7 mouse cellular contexts compared by ENCODE assay signal in genomic region chr15:78531901-78532469, GRCm38 (mm10). TPM values are rescaled to one million over a fixed set of nuclear protein-coding genes. Genes with fewer than 3 reads are reported as not detected.
A peak's percentile ranks its signal among the peaks of the same experiment; 100 is the strongest.
DNase-seq lines count a peak whose midpoint lies in the region; ATAC-seq lines count a peak whose summit lies in the region.

No protein-coding gene starts in this region.

- under 1% methylated on average over 25 of the region's 25 CpGs for WGBS in embryonic facial prominence, embryonic 11.5 days
- WGBS in limb, embryonic 10.5 days = under 1% methylated on average over 25 of the region's 25 CpGs
- under 1% methylated on average over 25 of the region's 25 CpGs for WGBS in midbrain, embryonic 13.5 days

- peak; percentile 68 for ATAC-seq in embryonic facial prominence, embryonic 11.5 days (replicated peaks; ENCODE audit: insufficient number of reproducible peaks, low FRiP score, low TSS enrichment, low read depth)
- ATAC-seq in granulocyte monocyte progenitor cell, adult 5-6 weeks (replicated peaks; ENCODE audit: poor library complexity, severe bottlenecking) = peak; percentile 75
- ATAC-seq in midbrain, embryonic 13.5 days = peak; percentile 87

- H3K9me3 ChIP-seq in embryonic facial prominence, embryonic 11.5 days (replicated peaks; ENCODE audit: control insufficient read depth, low read length) = no peaks in the 10 kb centered on the region
- no peaks in the 10 kb centered on the region for H3K9me3 ChIP-seq in limb, embryonic 10.5 days (replicated peaks)
- no peaks in the 10 kb centered on the region for H3K9me3 ChIP-seq in midbrain, embryonic 13.5 days

- H3K4me1 ChIP-seq in embryonic facial prominence, embryonic 11.5 days (ENCODE audit: control insufficient read depth, insufficient read depth, low read length) = 0 out of 2 replicates have a peak, but pooled peaks cover 3% of the 10 kb centered on the region
- H3K4me1 ChIP-seq in limb, embryonic 10.5 days = peaks cover 45% of the 10 kb centered on the region
- peaks cover 36% of the 10 kb centered on the region for H3K4me1 ChIP-seq in midbrain, embryonic 13.5 days (replicated peaks)

- peak overlapping the region; percentile 14 for H3K4me3 ChIP-seq in embryonic facial prominence, embryonic 11.5 days (ENCODE audit: low read depth, low read length)
- peak overlapping the region; percentile 54 for H3K4me3 ChIP-seq in limb, embryonic 10.5 days
- peak overlapping the region; percentile 34 for H3K4me3 ChIP-seq in midbrain, embryonic 13.5 days (replicated peaks)

- peak; percentile 99 for DNase-seq in adrenal gland, postnatal 14 days
- peak; percentile 99 for DNase-seq in embryonic facial prominence, embryonic 11.5 days (ENCODE audit: low spot score)
- DNase-seq in kidney, adult 11 months = peak; percentile 99
- peak; percentile 97 for DNase-seq in limb, embryonic 10.5 days (ENCODE audit: low spot score)
- peak; percentile 76 for DNase-seq in spleen, adult 12 weeks (ENCODE audit: low spot score)

- peak overlapping the region; percentile 31; the same call in 1 of the 2 replicates for H3K27ac ChIP-seq in embryonic facial prominence, embryonic 11.5 days (replicated peaks; ENCODE audit: low read depth, low read length)
- H3K27ac ChIP-seq in limb, embryonic 10.5 days = peak overlapping the region; percentile 86
- H3K27ac ChIP-seq in midbrain, embryonic 13.5 days = peak overlapping the region; percentile 70

- peak overlapping the region; percentile 32 for H3K4me2 ChIP-seq in embryonic facial prominence, embryonic 11.5 days (ENCODE audit: low read depth, low read length)
- peak overlapping the region; percentile 56 for H3K4me2 ChIP-seq in midbrain, embryonic 13.5 days (replicated peaks)

- H3K9ac ChIP-seq in embryonic facial prominence, embryonic 11.5 days (replicated peaks; ENCODE audit: low read length) = peak overlapping the region; percentile 39
- peak overlapping the region; percentile 67 for H3K9ac ChIP-seq in midbrain, embryonic 13.5 days (replicated peaks)

- no peaks in the 10 kb centered on the region for H3K27me3 ChIP-seq in embryonic facial prominence, embryonic 11.5 days (ENCODE audit: control insufficient read depth, insufficient read depth, low read length)
- peaks cover 12% of the 10 kb centered on the region for H3K27me3 ChIP-seq in limb, embryonic 10.5 days (ENCODE audit: low read depth, poor library complexity, severe bottlenecking)
- H3K27me3 ChIP-seq in midbrain, embryonic 13.5 days = peaks cover 8% of the 10 kb centered on the region; the same call in 1 of the 2 replicates

- H3K36me3 ChIP-seq in embryonic facial prominence, embryonic 11.5 days (replicated peaks; ENCODE audit: control insufficient read depth, insufficient read depth, low read depth, low read length) = no peaks in the 10 kb centered on the region
- no peaks in the 10 kb centered on the region for H3K36me3 ChIP-seq in limb, embryonic 10.5 days
- H3K36me3 ChIP-seq in midbrain, embryonic 13.5 days = no peaks in the 10 kb centered on the region

RNA-seq across cellular contexts. Expression of gene C1qtnf6, which starts 0.8 kb away (rescaled TPM):
- total RNA-seq in adrenal gland, postnatal 14 days (2021) = 53.4 and 69.2 TPM in 2 replicates
- 15.2 and 18.8 TPM in 2 replicates for polyA plus RNA-seq in embryonic facial prominence, embryonic 11.5 days (2014; fragmentation: Nextera tagmentation; extraction: Ambion mirVana)
- 8.1 and 9.1 TPM in 2 replicates for total RNA-seq in granulocyte monocyte progenitor cell, adult 5-6 weeks (2014; fragmentation: Nextera tagmentation)
- 1.0 and 1.5 TPM in 2 replicates for total RNA-seq in granulocyte monocyte progenitor cell, adult 5-6 weeks (2017)
- 10.9 and 14.6 TPM in 2 replicates for polyA plus RNA-seq in limb, embryonic 10.5 days (2016; fragmentation: Nextera tagmentation; extraction: Ambion mirVana)
- polyA plus RNA-seq in midbrain, embryonic 13.5 days (2015; fragmentation: Nextera tagmentation; extraction: Ambion mirVana) = 4.8 and 5.6 TPM in 2 replicates

RNA-seq across cellular contexts. Expression of gene Sstr3, which starts 12.5 kb away (rescaled TPM):
- 0.56 and 0.98 TPM in 2 replicates for total RNA-seq in adrenal gland, postnatal 14 days (2021)
- not detected in 2 replicates for polyA plus RNA-seq in embryonic facial prominence, embryonic 11.5 days (2014; fragmentation: Nextera tagmentation; extraction: Ambion mirVana)
- total RNA-seq in granulocyte monocyte progenitor cell, adult 5-6 weeks (2014; fragmentation: Nextera tagmentation) = not detected in 2 replicates
- total RNA-seq in granulocyte monocyte progenitor cell, adult 5-6 weeks (2017) = not detected in 2 replicates
- not detected in 2 replicates for polyA plus RNA-seq in limb, embryonic 10.5 days (2016; fragmentation: Nextera tagmentation; extraction: Ambion mirVana)
- 0.15 and 0.26 TPM in 2 replicates for polyA plus RNA-seq in midbrain, embryonic 13.5 days (2015; fragmentation: Nextera tagmentation; extraction: Ambion mirVana)

RNA-seq across cellular contexts. Expression of gene Il2rb, which starts 36.9 kb away (rescaled TPM):
- 0.41 and 4.2 TPM in 2 replicates for total RNA-seq in adrenal gland, postnatal 14 days (2021)
- 0.17 TPM in 1 of 2 replicates, not detected in the other for polyA plus RNA-seq in embryonic facial prominence, embryonic 11.5 days (2014; fragmentation: Nextera tagmentation; extraction: Ambion mirVana)
- total RNA-seq in granulocyte monocyte progenitor cell, adult 5-6 weeks (2014; fragmentation: Nextera tagmentation) = not detected in 2 replicates
- not detected in 2 replicates for total RNA-seq in granulocyte monocyte progenitor cell, adult 5-6 weeks (2017)
- polyA plus RNA-seq in limb, embryonic 10.5 days (2016; fragmentation: Nextera tagmentation; extraction: Ambion mirVana) = 0.04 TPM in 1 of 2 replicates, not detected in the other
- not detected in 2 replicates for polyA plus RNA-seq in midbrain, embryonic 13.5 days (2015; fragmentation: Nextera tagmentation; extraction: Ambion mirVana)

RNA-seq across cellular contexts. Expression of gene Rac2, which starts 40.6 kb away (rescaled TPM):
- total RNA-seq in adrenal gland, postnatal 14 days (2021) = 9.0 and 44.5 TPM in 2 replicates
- 4.5 and 9.2 TPM in 2 replicates for polyA plus RNA-seq in embryonic facial prominence, embryonic 11.5 days (2014; fragmentation: Nextera tagmentation; extraction: Ambion mirVana)
- 325 and 431 TPM in 2 replicates for total RNA-seq in granulocyte monocyte progenitor cell, adult 5-6 weeks (2014; fragmentation: Nextera tagmentation)
- total RNA-seq in granulocyte monocyte progenitor cell, adult 5-6 weeks (2017) = 94.7 and 105 TPM in 2 replicates
- polyA plus RNA-seq in limb, embryonic 10.5 days (2016; fragmentation: Nextera tagmentation; extraction: Ambion mirVana) = 4.3 and 4.4 TPM in 2 replicates
- 3.2 and 5.6 TPM in 2 replicates for polyA plus RNA-seq in midbrain, embryonic 13.5 days (2015; fragmentation: Nextera tagmentation; extraction: Ambion mirVana)

Comparison
In these comparisons a context has a peak if more than half of its experiments do, and no peak if none do; other contexts are left out.
1. Peak in every context shown above with its lines: DNase-seq, ATAC-seq, H3K4me3 ChIP-seq and H3K27ac ChIP-seq.
2. H3K27ac ChIP-seq: peak in every context shown above with its lines; median percentile 86 in limb, embryonic 10.5 days; 70 in midbrain, embryonic 13.5 days; 31 in embryonic facial prominence, embryonic 11.5 days.